Mouse (Mus musculus) cerebellum, adult 2 months (tissue): Measurements from ENCODE around the gene Bace1.

ENCODE experiments used
- CTCF ChIP-seq: fragments of 200-500 bp; IDR thresholded peaks from 2 replicates; pipeline ENCODE4 v1.5.1; 2011; ENCODE audit warnings: low read depth, mild to moderate bottlenecking, control low read depth, low read length, moderate library complexity, borderline replicate concordance; ENCODE audit not compliant: insufficient read depth
- POLR2A ChIP-seq: fragments of 200-500 bp; IDR thresholded peaks from 2 replicates; pipeline ENCODE4 v1.6.1; 2011; ENCODE audit warnings: low read length, control low read depth, borderline replicate concordance; ENCODE audit not compliant: insufficient read depth

GRCm38 (mm10) chr9:45910995-45911394, 72.6 kb downstream of the Bace1 start:
- TF ChIP-seq CTCF, result no peak
- TF ChIP-seq POLR2A, result no peak
